Comparison of ENCODE assay signal across 9 mouse cellular contexts in genomic region chr9:122225309-122225708, GRCm38 (mm10).
DNase-seq lines count a peak whose midpoint lies in the region; ATAC-seq and TF ChIP-seq lines count a peak whose summit lies in the region.
"Had no signal": no experiment of that assay in that cellular context is flagged by ENCODE, and none has a peak within 500 bp of the region (broad histone marks: within the 10 kb centered on the region; RNA-seq: fewer than 3 reads in every experiment).

No protein-coding gene starts in this region.

- no peak overlapping the region for H3K4me3 ChIP-seq in spleen, adult 2 months (ENCODE audit: extremely low read depth, insufficient read depth, insufficient read length)
- H3K4me3 ChIP-seq in bone marrow macrophage, adult 2 months (ENCODE audit: insufficient read depth, low read length): no peak overlapping the region
- H3K4me3 ChIP-seq in forebrain, embryonic 10.5 days: no peak overlapping the region
- H3K4me3 ChIP-seq in intestine, embryonic 15.5 days (replicated peaks): no peak overlapping the region
- no peak overlapping the region for H3K4me3 ChIP-seq in midbrain, embryonic 10.5 days
- H3K4me3 ChIP-seq: neural tube, embryonic 13.5 days had no signal

- no peaks in the 10 kb centered on the region for H3K36me3 ChIP-seq in spleen, adult 2 months (ENCODE audit: control insufficient read depth, insufficient read depth, low read length)
- H3K36me3 ChIP-seq in forebrain, embryonic 10.5 days (replicated peaks): no peaks in the 10 kb centered on the region
- no peaks in the 10 kb centered on the region for H3K36me3 ChIP-seq in intestine, embryonic 15.5 days
- no peaks in the 10 kb centered on the region for H3K36me3 ChIP-seq in midbrain, embryonic 10.5 days

- H3K9me3 ChIP-seq in forebrain, embryonic 10.5 days: no peaks in the 10 kb centered on the region
- H3K9me3 ChIP-seq in intestine, embryonic 15.5 days: no peaks in the 10 kb centered on the region
- H3K9me3 ChIP-seq in midbrain, embryonic 10.5 days (replicated peaks): no peaks in the 10 kb centered on the region
- H3K9me3 ChIP-seq: neural tube, embryonic 13.5 days had no signal

- ATAC-seq in intestine, embryonic 15.5 days: peak; percentile 67; the same call in 1 of the 2 replicates

- no peak overlapping the region for H3K9ac ChIP-seq in intestine, embryonic 15.5 days
- H3K9ac ChIP-seq: neural tube, embryonic 13.5 days had no signal

- no peak overlapping the region for H3K4me2 ChIP-seq in intestine, embryonic 15.5 days (replicated peaks)
- H3K4me2 ChIP-seq: neural tube, embryonic 13.5 days had no signal

- DNase-seq in spleen, adult 2 months (ENCODE audit: low read depth in 1 of 2, low spot score in 2 of 2): no peak
- DNase-seq in spleen, postnatal 14 days (ENCODE audit: low spot score in 2 of 2): no peak
- peak; percentile 39 for DNase-seq in forebrain, embryonic 10.5 days (ENCODE audit: extremely low spot score, low spot score)
- DNase-seq in midbrain, embryonic 10.5 days (ENCODE audit: low spot score): peak; percentile 30
- no peak for DNase-seq in spleen, postnatal 4 days (ENCODE audit: low spot score in 2 of 2)
- DNase-seq in right cerebral cortex, postnatal 10 days (ENCODE audit: low spot score in 2 of 2): no peak

- no peak for TF ChIP-seq POLR2A in spleen, adult 2 months (IDR thresholded peaks at IDR 0.05; ENCODE audit: low read depth, low read length)
- no peak for TF ChIP-seq POLR2A in bone marrow macrophage, adult 2 months (IDR thresholded peaks at IDR 0.05; ENCODE audit: borderline replicate concordance, low read depth, low read length)

- H3K4me1 ChIP-seq in spleen, adult 2 months (ENCODE audit: control insufficient read depth, insufficient read depth, insufficient read length): no peaks in the 10 kb centered on the region; the same call in 1 of the 2 replicates
- peaks cover 19% of the 10 kb centered on the region for H3K4me1 ChIP-seq in bone marrow macrophage, adult 2 months (ENCODE audit: control insufficient read depth, insufficient read depth, low read length)
- H3K4me1 ChIP-seq in forebrain, embryonic 10.5 days: peaks cover 24% of the 10 kb centered on the region
- H3K4me1 ChIP-seq in intestine, embryonic 15.5 days (replicated peaks): no peaks in the 10 kb centered on the region
- H3K4me1 ChIP-seq in midbrain, embryonic 10.5 days: peaks cover 14% of the 10 kb centered on the region

- WGBS in spleen, adult 2 months: 70% methylated on average over 7 of the region's 7 CpGs
- WGBS in forebrain, embryonic 10.5 days: 46% methylated on average over 7 of the region's 7 CpGs
- 49% methylated on average over 7 of the region's 7 CpGs for WGBS in intestine, embryonic 15.5 days
- WGBS in midbrain, embryonic 10.5 days: 38% methylated on average over 7 of the region's 7 CpGs

- peak; percentile 35; the same call in 1 of the 2 replicates for TF ChIP-seq CTCF in spleen, adult 2 months (IDR thresholded peaks at IDR 0.05; ENCODE audit: extremely low read depth, insufficient read depth, insufficient read length, insufficient replicate concordance)
- TF ChIP-seq CTCF in bone marrow macrophage, adult 2 months (IDR thresholded peaks at IDR 0.05; ENCODE audit: low read depth, low read length): peak; percentile 44; the same call in 1 of the 2 replicates

- no peaks in the 10 kb centered on the region for H3K27me3 ChIP-seq in spleen, adult 2 months (ENCODE audit: control insufficient read depth, insufficient read depth, low read length)
- H3K27me3 ChIP-seq in forebrain, embryonic 10.5 days (ENCODE audit: poor library complexity, severe bottlenecking): no peaks in the 10 kb centered on the region
- no peaks in the 10 kb centered on the region for H3K27me3 ChIP-seq in intestine, embryonic 15.5 days (replicated peaks)
- H3K27me3 ChIP-seq in midbrain, embryonic 10.5 days (ENCODE audit: low read depth, poor library complexity, severe bottlenecking): no peaks in the 10 kb centered on the region
- H3K27me3 ChIP-seq: neural tube, embryonic 13.5 days had no signal

- no peak overlapping the region for H3K27ac ChIP-seq in spleen, adult 2 months (ENCODE audit: insufficient read depth, low read length)
- no peak overlapping the region for H3K27ac ChIP-seq in bone marrow macrophage, adult 2 months (ENCODE audit: insufficient read depth, low read depth, low read length)
- no peak overlapping the region for H3K27ac ChIP-seq in forebrain, embryonic 10.5 days
- no peak overlapping the region for H3K27ac ChIP-seq in intestine, embryonic 15.5 days
- H3K27ac ChIP-seq in midbrain, embryonic 10.5 days (replicated peaks): no peak overlapping the region
- H3K27ac ChIP-seq: neural tube, embryonic 13.5 days had no signal

Comparison
In these comparisons a context has a peak if more than half of its experiments do, and no peak if none do; other contexts are left out.
1. DNase-seq: peak in forebrain, embryonic 10.5 days (single experiment) and midbrain, embryonic 10.5 days (single experiment); none in spleen, adult 2 months (0 of 2), spleen, postnatal 14 days (0 of 2), spleen, postnatal 4 days (0 of 2) and right cerebral cortex, postnatal 10 days (0 of 2).